Mouse (Mus musculus) limb, embryonic 11.5 days (tissue): ENCODE data around the gene Dedd2. TPM values are rescaled to one million over a fixed set of nuclear protein-coding genes. Genes with fewer than 3 reads are reported as not detected.

Experiments
- ATAC-seq: fragments of 200-750 bp; cut with Nextera tagmentation; 2 replicates; pipeline ENCODE4 v1.8.0; 2017; ENCODE audit warnings: low read depth; ENCODE audit not compliant: insufficient number of reproducible peaks, low FRiP score, low TSS enrichment
- DNase-seq: peaks from one replicate; pipeline ENCODE4 v3.0.0-alpha.2; 2015; ENCODE audit warnings: low spot score
- H3K27ac ChIP-seq: fragments of 300-500 bp; sonication (generic); replicated peaks from 2 replicates; pipeline ENCODE4 v1.5.1; 2014; ENCODE audit warnings: low read depth, mild to moderate bottlenecking, low read length
- H3K27me3 ChIP-seq: fragments of 300-500 bp; sonication (generic); 2 replicates; pipeline ENCODE4 v1.6.1; 2014; ENCODE audit warnings: mild to moderate bottlenecking, low read length, mixed read lengths; ENCODE audit not compliant: control insufficient read depth, insufficient read depth
- H3K36me3 ChIP-seq: fragments of 300-500 bp; sonication (generic); 2 replicates; pipeline ENCODE4 v1.6.1; 2014; ENCODE audit warnings: mild to moderate bottlenecking, low read length, moderate library complexity, mixed read lengths; ENCODE audit not compliant: control insufficient read depth, insufficient read depth
- H3K4me1 ChIP-seq: fragments of 300-500 bp; sonication (generic); 2 replicates; pipeline ENCODE4 v1.6.1; 2014; ENCODE audit warnings: low read length, mixed read lengths; ENCODE audit not compliant: control insufficient read depth, insufficient read depth
- H3K4me2 ChIP-seq: fragments of 300-500 bp; sonication (generic); 2 replicates; pipeline ENCODE4 v1.6.1; 2014; ENCODE audit warnings: low read depth, mild to moderate bottlenecking, moderate library complexity; ENCODE audit not compliant: severe bottlenecking
- H3K4me3 ChIP-seq: fragments of 300-500 bp; sonication (generic); 2 replicates; pipeline ENCODE4 v1.5.1; 2014; ENCODE audit warnings: low read depth, low read length
- H3K9ac ChIP-seq: fragments of 300-500 bp; sonication (generic); 2 replicates; pipeline ENCODE4 v1.6.1; 2014; ENCODE audit warnings: mild to moderate bottlenecking, low read length
- H3K9me3 ChIP-seq: fragments of 300-500 bp; sonication (generic); 2 replicates; pipeline ENCODE4 v1.6.1; 2016; ENCODE audit warnings: low read length; ENCODE audit not compliant: control insufficient read depth
- WGBS: fragments of 180-500 bp; shearing (Covaris S2); extraction: QIAGEN DNeasy Blood & Tissue Kit; methylation state at CpG from one replicate; pipeline ENCODE4 v1.1.7; 2014; 5-methylcytosine and 5-hydroxymethylcytosine counted together
- polyA plus RNA-seq: library from polyadenylated mRNA; unstranded; fragments of >200 nt; fragmentation: Nextera tagmentation; extraction: Ambion mirVana; gene quantifications from 2 replicates; pipeline ENCODE4 v1.2.1, GENCODE M21; 2014

Dedd2 gene
- polyA plus RNA-seq, 1 experiment from 2014 or later: 9.9 TPM

- peaks cover 21% of the 10 kb centered on the region for H3K4me1 ChIP-seq
- no peak overlapping the region for H3K27ac ChIP-seq
- H3K9me3 ChIP-seq: no peaks in the 10 kb centered on the region
- DNase-seq (no peak), ATAC-seq (no peak)
- H3K36me3 ChIP-seq: no peaks in the 10 kb centered on the region
- no peaks in the 10 kb centered on the region for H3K27me3 ChIP-seq
- peak overlapping the region; percentile 72; the same call in 1 of the 2 replicates for H3K4me3 ChIP-seq
- 64% methylated on average over 12 of the region's 12 CpGs for WGBS
- peak overlapping the region; percentile 89; the same call in 1 of the 2 replicates for H3K4me2 ChIP-seq
- no peak overlapping the region for H3K9ac ChIP-seq
These were observed 2.6 kb downstream of the Dedd2 start for GRCm38 (mm10) chr7:25217653-25218395.

- Histone ChIP-seq H3K36me3 (peaks cover 5% of the 10 kb centered on the region; the same call in 1 of the 2 replicates), H3K4me1 (peaks cover 6% of the 10 kb centered on the region)
These were observed 6.2 kb downstream of the Dedd2 start for GRCm38 (mm10) chr7:25214172-25214571.

GRCm38 (mm10) chr7:25213099-25213498 lies 7.3 kb downstream of the Dedd2 start:
- DNase-seq (no peak), ATAC-seq (no peak)
- Histone ChIP-seq H3K27me3 (no peaks in the 10 kb centered on the region), H3K4me1 (no peaks in the 10 kb centered on the region), H3K36me3 (peaks cover 5% of the 10 kb centered on the region; the same call in 1 of the 2 replicates), H3K9me3 (no peaks in the 10 kb centered on the region), H3K4me2 (no peak overlapping the region), H3K9ac (no peak overlapping the region), H3K27ac (no peak overlapping the region), H3K4me3 (no peak overlapping the region)
- 87% methylated on average over 3 of the region's 3 CpGs for WGBS

More at GRCm38 (mm10) chr7:25214172-25214571, 6.2 kb downstream of the Dedd2 start:
- ATAC-seq (no peak), DNase-seq (no peak)
- Histone ChIP-seq H3K27me3 (no peaks in the 10 kb centered on the region), H3K27ac (no peak overlapping the region), H3K4me3 (no peak overlapping the region), H3K9me3 (no peaks in the 10 kb centered on the region), H3K4me2 (no peak overlapping the region), H3K9ac (no peak overlapping the region)
- WGBS: 82% methylated on average over 2 of the region's 2 CpGs

GRCm38 (mm10) chr7:25210482-25210881 lies 9.9 kb downstream of the Dedd2 start:
- peaks cover 8% of the 10 kb centered on the region; the same call in 1 of the 2 replicates for H3K36me3 ChIP-seq
- no peak overlapping the region for H3K4me2 ChIP-seq
- WGBS: 63% methylated on average over 4 of the region's 4 CpGs
- H3K9me3 ChIP-seq: no peaks in the 10 kb centered on the region
- no peak for ATAC-seq
- no peak overlapping the region for H3K9ac ChIP-seq
- no peak overlapping the region for H3K4me3 ChIP-seq
- no peaks in the 10 kb centered on the region for H3K4me1 ChIP-seq
- DNase-seq: no peak
- no peaks in the 10 kb centered on the region for H3K27me3 ChIP-seq
- H3K27ac ChIP-seq: no peak overlapping the region

GRCm38 (mm10) chr7:25209161-25209622 lies 11.2 kb downstream of the Dedd2 start:
- DNase-seq (no peak), ATAC-seq (no peak)
- H3K36me3 ChIP-seq: peaks cover 8% of the 10 kb centered on the region; the same call in 1 of the 2 replicates
- no peaks in the 10 kb centered on the region for H3K9me3 ChIP-seq
- WGBS: 59% methylated on average over 3 of the region's 3 CpGs
- no peak overlapping the region for H3K27ac ChIP-seq
- no peak overlapping the region for H3K9ac ChIP-seq
- H3K4me2 ChIP-seq: no peak overlapping the region
- no peak overlapping the region for H3K4me3 ChIP-seq
- H3K27me3 ChIP-seq: no peaks in the 10 kb centered on the region
- no peaks in the 10 kb centered on the region for H3K4me1 ChIP-seq

- H3K9ac ChIP-seq: no peak overlapping the region
- peaks cover 8% of the 10 kb centered on the region; the same call in 1 of the 2 replicates for H3K36me3 ChIP-seq
- no peaks in the 10 kb centered on the region for H3K27me3 ChIP-seq
- H3K4me3 ChIP-seq: no peak overlapping the region
- DNase-seq (no peak), ATAC-seq (no peak)
- no peaks in the 10 kb centered on the region for H3K4me1 ChIP-seq
- H3K9me3 ChIP-seq: no peaks in the 10 kb centered on the region
- no peak overlapping the region for H3K4me2 ChIP-seq
- H3K27ac ChIP-seq: no peak overlapping the region
- 86% methylated on average over 16 of the region's 16 CpGs for WGBS
These were observed 14.2 kb downstream of the Dedd2 start for GRCm38 (mm10) chr7:25206094-25206830.

GRCm38 (mm10) chr7:25205355-25206093 lies 14.9 kb downstream of the Dedd2 start:
- ATAC-seq: no peak
- no peaks in the 10 kb centered on the region for H3K9me3 ChIP-seq
- no peak overlapping the region for H3K27ac ChIP-seq
- 82% methylated on average over 16 of the region's 16 CpGs for WGBS
- H3K4me2 ChIP-seq: no peak overlapping the region
- no peaks in the 10 kb centered on the region for H3K4me1 ChIP-seq
- no peaks in the 10 kb centered on the region for H3K27me3 ChIP-seq
- no peak overlapping the region for H3K4me3 ChIP-seq
- peaks cover 5% of the 10 kb centered on the region; the same call in 1 of the 2 replicates for H3K36me3 ChIP-seq
- DNase-seq: no peak
- no peak overlapping the region for H3K9ac ChIP-seq

- H3K9me3 ChIP-seq: no peaks in the 10 kb centered on the region
- WGBS: 87% methylated on average over 16 of the region's 20 CpGs
- H3K27ac ChIP-seq: no peak overlapping the region
- no peaks in the 10 kb centered on the region for H3K27me3 ChIP-seq
- H3K9ac ChIP-seq: no peak overlapping the region
- no peak for DNase-seq
- H3K4me1 ChIP-seq: no peaks in the 10 kb centered on the region
- H3K36me3 ChIP-seq: 0 out of 2 replicates have a peak, but pooled peaks cover 5% of the 10 kb centered on the region
- no peak overlapping the region for H3K4me3 ChIP-seq
- no peak for ATAC-seq
- no peak overlapping the region for H3K4me2 ChIP-seq
These were observed 16.8 kb downstream of the Dedd2 start for GRCm38 (mm10) chr7:25203624-25204023.
